Mouse (Mus musculus) erythroblast, adult 5-6 weeks (primary cell): ENCODE measurements around the gene Pitpnc1. TPM values are rescaled to one million over a fixed set of nuclear protein-coding genes. Genes with fewer than 3 reads are reported as not detected.
A peak's percentile ranks its signal among the peaks of the same experiment; 100 is the strongest.

Source experiments
- ATAC-seq: replicated peaks from 2 replicates; pipeline ENCODE4 v1.8.0; 2016; ENCODE audit warnings: moderate number of reproducible peaks, mild to moderate bottlenecking, moderate TSS enrichment, inconsistent platforms; ENCODE audit not compliant: poor library complexity, low FRiP score, severe bottlenecking
- total RNA-seq, 2 experiments: library from RNA; stranded (forward) in 1 of 2; stranded (reverse) in 1 of 2; fragments of 150-400 nt in 1 of 2; fragments of 200-764, 138-1000 nt in 1 of 2; gene quantifications; 2 replicates each; pipeline versions ENCODE4 v1.2.3 to v1.2.4; 2015 to 2017; ENCODE audit warnings: low replicate concordance in 2 of 2

Pitpnc1 gene
- total RNA-seq, 2 experiments from 2014 or later = 9.8 to 14.4 TPM

- no peak for ATAC-seq
Measured at GRCm38 (mm10) chr11:107411576-107411975, 58.9 kb downstream of the Pitpnc1 start.

- ATAC-seq = no peak
Measured at GRCm38 (mm10) chr11:107410804-107411203, 59.7 kb downstream of the Pitpnc1 start.

- 0 out of 2 replicates have a peak, but pooled peaks have one; percentile 33 for ATAC-seq
Measured at GRCm38 (mm10) chr11:107410090-107410732, 60.3 kb downstream of the Pitpnc1 start.

- no peak for ATAC-seq
Measured at GRCm38 (mm10) chr11:107408886-107409285, 61.6 kb downstream of the Pitpnc1 start.

GRCm38 (mm10) chr11:107407698-107408097 is 62.8 kb downstream of the Pitpnc1 start:
- ATAC-seq = peak; percentile 55

- ATAC-seq = no peak
Measured at GRCm38 (mm10) chr11:107405606-107406333, 64.7 kb downstream of the Pitpnc1 start.

GRCm38 (mm10) chr11:107403309-107403708 is 67.2 kb downstream of the Pitpnc1 start:
- ATAC-seq = no peak

- no peak for ATAC-seq
Measured at GRCm38 (mm10) chr11:107401839-107402590, 68.5 kb downstream of the Pitpnc1 start.

- no peak for ATAC-seq
Measured at GRCm38 (mm10) chr11:107400826-107401225, 69.7 kb downstream of the Pitpnc1 start.

GRCm38 (mm10) chr11:107400005-107400404 is 70.5 kb downstream of the Pitpnc1 start:
- ATAC-seq = no peak

- ATAC-seq = peak; percentile 85
Measured at GRCm38 (mm10) chr11:107397326-107397998, 73.0 kb downstream of the Pitpnc1 start.

GRCm38 (mm10) chr11:107394245-107394644 is 76.3 kb downstream of the Pitpnc1 start:
- no peak for ATAC-seq

GRCm38 (mm10) chr11:107393828-107394165 is 76.7 kb downstream of the Pitpnc1 start:
- no peak for ATAC-seq

GRCm38 (mm10) chr11:107393154-107393827 is 77.2 kb downstream of the Pitpnc1 start:
- no peak for ATAC-seq

GRCm38 (mm10) chr11:107390540-107390939 is 80.0 kb downstream of the Pitpnc1 start:
- ATAC-seq = no peak

GRCm38 (mm10) chr11:107390001-107390400 is 80.5 kb downstream of the Pitpnc1 start:
- no peak for ATAC-seq

GRCm38 (mm10) chr11:107386481-107386880 is 84.0 kb downstream of the Pitpnc1 start:
- ATAC-seq = no peak

- peak; percentile 13; the same call in 1 of the 2 replicates for ATAC-seq
Measured at GRCm38 (mm10) chr11:107385306-107385705, 85.2 kb downstream of the Pitpnc1 start.

- ATAC-seq = no peak
Measured at GRCm38 (mm10) chr11:107383985-107384384, 86.5 kb downstream of the Pitpnc1 start.

GRCm38 (mm10) chr11:107379965-107380364 is 90.5 kb downstream of the Pitpnc1 start:
- no peak for ATAC-seq
